Mouse (Mus musculus) cerebellum, adult 9-11 months (tissue): ENCODE measurements at regions not wholly inside any gene's neighbourhood (a gene's known extent, or its start where the extent isn't known, plus 50 kb on each side); places are given as distances from the start of the nearest gene placed in this dataset.
A peak's percentile ranks its signal among the peaks of the same experiment; 100 is the strongest.
"Not testable (repeated sequence)": the region's sequence is repeated elsewhere in the genome, so short reads cannot be mapped to it uniquely, and the experiment has no call there.

Experiments used
- DNase-seq: peaks from one replicate; pipeline ENCODE4 v3.0.0; 2022

DNA sequence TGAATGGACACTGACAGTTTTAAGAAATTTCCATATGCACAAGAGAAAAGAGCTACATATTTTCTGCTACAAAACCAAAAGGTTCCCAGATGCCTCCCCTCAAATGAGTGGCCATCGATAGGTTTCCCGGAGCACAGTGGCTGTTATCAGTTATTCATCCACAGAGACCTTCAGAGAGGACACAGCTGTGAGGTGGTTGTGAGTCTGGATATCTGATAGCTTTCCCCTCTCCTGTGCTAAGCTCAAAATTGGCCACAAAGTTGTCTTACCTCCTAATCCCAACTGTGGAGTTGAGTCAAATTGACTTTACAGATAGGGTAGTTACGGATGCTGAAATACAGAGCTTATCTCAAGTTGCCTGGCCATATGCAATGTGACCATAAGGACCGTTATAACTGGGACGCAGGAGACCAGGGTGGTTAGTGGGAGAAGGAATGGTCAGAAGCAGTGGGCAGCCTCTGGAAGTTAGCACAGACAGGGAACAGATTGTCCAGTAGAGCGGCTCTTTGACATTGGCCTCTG lies 93.3 kb upstream of the Zfp706 start:
- DNase-seq: no peak

DNA sequence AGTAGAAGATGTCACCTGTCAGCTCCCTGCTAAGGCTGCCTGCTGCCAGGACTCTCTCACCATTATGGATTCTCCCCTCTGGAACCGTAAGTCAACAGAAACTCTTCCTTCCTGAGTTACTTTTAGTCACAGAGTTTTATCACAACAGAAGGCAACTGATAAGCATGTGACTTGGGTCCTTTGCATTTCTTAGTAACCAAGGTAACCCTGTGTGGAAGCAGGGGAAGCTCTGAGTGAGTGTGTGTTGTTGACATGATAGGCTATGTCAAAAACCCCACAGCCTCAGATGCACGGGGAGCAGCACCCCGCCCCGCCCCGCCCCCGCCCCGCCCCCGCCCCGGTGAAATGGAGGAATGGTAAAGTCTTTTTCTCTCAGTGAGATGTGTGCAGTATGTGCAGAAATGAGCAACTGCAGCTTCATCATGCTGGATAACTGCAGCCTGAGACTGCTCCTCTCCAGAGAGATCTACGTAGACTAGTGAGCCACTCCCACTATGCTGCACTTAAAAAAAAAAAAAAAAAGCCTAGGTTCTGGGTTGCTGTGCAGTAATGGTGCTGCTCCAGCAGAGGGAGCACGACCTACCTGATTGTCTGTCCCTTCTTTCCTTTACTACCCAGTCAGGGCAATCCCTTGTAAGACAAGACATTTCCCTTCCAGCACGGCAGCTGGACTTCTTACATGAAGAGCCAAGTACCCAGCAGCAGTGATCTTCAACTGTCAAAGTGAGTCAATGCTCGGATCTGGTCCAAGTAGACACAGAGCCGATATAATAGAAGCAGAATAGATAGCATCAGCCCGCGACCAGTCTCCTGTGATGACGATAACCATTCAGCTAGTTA lies 92.6 kb upstream of the Zfp706 start:
- peak; percentile 65 for DNase-seq

DNA sequence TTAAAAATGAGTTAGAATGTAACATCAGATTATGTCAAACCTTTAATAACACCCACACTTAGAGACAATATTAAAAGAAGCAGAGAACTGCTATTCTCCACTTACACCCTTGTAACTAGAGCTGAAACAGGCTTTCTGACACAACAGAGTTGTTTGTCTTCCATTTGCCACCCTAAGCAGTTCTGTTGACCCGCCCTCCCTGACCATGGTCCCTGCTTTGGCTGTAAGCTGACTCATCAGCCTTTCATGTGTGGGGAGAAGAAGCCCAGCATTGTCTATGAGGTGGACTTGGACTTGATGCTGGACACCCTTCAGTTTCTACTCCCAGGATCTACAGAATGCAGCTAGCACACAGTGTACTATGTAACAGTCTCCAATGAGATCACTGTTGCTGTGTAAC lies 91.6 kb upstream of the Zfp706 start:
- no peak for DNase-seq

DNA sequence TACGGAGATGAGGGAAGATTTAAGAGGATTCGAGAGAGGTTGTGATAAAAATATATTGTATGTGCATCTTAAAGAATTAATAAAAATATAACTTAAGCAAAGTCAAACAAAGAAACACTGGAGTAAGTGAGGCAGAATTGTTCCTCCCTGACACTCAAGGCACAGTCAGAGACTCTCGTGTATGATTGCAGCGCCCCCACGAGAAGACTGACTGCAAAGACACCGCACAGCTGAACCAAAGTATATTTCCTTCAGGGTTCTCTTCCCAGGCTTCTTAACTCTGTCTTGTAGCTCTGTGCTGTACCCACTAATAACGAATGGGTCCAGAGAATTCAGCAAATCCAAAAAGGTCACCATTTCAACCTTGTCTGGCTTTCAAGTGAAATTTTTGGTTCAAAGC lies 89.9 kb upstream of the Zfp706 start:
- DNase-seq: no peak

DNA sequence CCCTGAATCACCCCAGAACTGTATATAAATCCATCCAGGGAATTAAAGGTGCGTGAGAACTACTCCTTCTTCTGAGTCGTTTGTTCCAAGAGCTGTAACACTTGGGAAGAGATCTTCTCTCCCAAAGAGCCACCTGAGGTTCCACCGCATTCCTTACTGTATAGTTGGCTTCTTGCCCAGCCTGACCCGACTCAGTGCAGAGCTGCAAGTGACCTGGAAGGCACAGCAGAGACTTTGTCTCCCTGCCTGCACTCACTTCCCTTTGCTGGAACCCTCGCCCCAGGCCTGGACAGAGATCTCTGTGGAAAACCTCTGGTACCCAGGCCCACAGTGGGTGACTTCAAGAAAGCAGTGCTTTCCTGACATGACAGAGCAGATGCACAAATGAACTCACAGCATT lies 83.6 kb upstream of the Zfp706 start:
- DNase-seq: not testable (repeated sequence)

DNA sequence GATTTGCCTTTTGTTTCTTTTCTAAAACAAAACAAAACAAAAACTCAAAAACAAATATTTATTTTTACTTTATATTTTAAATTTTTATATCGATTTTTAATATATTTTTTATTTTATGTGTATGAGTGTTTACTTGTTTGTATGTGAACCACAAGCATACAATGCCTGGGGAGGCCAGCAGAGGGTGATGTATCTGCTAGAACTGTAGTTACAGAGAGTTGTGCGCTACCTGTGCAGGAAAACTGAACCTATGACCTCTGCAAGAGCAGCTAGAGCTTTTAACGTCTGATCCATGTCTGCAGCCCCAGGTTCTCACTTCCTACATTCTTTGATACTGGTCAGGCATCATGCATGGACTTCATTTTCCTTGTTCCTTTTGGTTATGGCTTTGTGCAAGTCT lies 76.2 kb upstream of the Zfp706 start:
- no peak for DNase-seq

DNA sequence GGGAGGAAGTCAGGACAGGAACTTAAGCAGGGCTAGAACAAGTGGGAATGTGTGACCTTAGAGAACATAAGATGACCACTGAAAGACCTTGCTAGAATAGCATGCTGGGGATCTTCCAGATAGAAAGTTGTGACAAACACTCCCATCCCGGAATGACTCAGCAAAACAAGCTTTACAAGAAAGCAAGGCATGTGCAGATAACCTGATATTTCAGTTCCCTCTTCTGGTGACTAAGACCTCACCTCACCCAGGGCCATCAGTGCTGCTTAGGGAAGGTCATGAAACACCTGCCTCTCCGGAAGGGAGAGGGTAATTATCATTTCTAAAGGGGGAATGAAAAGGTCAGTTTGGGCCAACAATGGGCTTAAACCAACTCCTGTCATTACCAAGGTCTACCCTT lies 74.3 kb upstream of the Zfp706 start:
- DNase-seq: no peak

DNA sequence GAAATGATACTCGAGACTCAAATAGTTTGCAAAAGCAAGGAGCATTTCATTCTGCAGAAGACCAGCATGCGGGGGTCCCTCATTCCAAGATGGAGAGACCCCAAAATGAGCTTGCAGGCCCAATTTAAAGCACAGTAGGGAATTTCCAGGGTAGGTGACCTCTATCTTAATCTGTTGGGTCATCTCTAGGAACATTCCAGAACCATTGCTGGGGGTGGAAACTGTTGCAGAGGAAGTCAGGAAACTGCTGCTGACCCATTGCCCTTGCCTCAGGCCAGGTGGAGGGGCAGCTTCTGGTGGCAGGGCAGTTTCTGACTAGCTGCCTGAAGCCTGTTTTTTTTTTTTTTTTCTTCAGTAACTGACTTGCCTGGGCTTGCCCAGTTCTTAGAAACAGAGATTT lies 73.4 kb upstream of the Zfp706 start:
- no peak for DNase-seq

DNA sequence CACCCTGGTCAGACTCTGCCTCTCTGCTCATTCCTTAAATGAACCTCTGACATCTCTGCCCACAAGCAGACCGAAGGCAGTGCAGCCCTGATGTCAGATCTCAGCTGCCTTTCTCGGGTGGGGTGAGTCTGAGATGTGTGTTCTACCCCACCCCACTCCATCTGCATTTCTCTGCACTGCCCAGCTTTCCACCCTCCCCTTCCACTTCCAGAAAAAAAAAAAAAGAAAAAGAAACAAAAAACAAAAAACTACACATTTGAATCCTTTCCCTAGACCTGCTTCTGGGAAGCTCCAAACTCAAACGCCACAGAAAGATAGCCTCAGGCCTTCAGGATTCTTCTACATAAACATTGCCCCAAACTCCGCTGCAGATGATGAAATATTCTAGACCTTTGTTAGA lies 72.8 kb upstream of the Zfp706 start:
- no peak for DNase-seq

DNA sequence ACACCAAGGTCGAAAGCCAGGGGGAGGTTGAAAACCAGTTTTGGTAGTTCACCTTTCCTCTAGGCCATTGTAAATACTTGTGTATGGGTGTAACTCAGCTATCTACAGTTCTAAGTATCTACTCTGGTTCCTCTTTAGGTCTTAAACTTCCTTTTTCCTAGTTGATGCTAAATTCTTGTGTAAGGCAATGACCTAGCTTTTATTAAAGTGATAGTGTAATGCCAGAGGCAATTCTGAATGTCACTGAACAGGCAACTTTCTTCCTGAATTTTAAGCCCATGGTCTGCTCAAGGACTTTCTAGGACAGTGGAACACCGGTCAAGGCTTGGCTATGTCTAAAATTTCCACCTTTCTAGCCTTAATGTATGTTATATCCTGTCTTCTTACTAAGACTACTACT lies 66.6 kb upstream of the Zfp706 start:
- DNase-seq: not testable (repeated sequence)

DNA sequence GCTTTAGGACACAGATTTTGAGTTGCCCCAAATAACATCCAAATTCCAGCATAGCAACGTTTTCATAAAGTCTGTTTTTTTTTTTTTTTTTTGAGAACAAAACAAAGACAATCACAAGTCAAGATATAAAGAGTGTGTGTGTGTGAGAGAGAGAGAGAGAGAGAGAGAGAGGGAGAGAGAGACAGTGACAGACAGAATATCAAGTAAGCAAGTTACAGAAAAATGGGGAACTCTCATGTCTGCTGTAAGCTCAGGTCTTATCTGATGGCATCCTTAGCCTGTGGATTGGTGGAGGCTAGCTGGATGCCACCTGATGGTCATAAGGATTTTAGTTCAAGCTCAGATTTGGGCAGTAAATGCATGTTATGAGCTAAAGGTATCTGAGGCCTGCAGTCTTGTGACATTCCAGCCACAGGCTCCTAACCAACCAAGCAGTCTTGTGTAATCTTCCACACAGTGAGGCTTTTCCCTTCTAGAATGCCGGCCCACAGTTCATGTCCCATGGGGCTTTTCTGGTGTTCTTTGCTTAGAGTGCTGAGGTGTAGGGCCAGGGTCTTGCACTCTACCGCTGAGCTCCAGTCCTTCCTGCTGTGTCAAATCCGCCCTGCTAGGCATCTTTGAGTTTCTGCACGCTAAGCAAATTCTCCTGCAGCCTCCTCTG lies 64.8 kb upstream of the Zfp706 start:
- DNase-seq: no peak

DNA sequence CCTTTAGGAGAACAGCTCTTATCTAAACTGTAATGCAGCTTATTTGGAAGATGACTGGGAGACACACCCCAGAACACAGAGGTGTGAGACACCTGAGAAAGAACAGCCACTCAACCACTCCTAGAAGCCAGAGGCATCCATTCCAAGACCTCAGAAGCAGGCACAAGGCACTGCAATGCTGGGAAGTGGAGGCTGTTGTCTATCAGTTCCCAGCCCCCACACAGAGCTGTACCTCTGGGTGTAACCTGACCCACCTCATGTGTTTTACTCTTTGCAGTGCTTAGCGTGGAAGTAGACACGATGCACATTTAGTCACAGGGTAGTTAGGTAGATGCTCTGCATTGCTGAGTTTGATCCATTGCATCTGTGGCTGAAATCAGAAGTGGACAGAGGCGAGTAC lies 62.6 kb upstream of the Zfp706 start:
- no peak for DNase-seq

DNA sequence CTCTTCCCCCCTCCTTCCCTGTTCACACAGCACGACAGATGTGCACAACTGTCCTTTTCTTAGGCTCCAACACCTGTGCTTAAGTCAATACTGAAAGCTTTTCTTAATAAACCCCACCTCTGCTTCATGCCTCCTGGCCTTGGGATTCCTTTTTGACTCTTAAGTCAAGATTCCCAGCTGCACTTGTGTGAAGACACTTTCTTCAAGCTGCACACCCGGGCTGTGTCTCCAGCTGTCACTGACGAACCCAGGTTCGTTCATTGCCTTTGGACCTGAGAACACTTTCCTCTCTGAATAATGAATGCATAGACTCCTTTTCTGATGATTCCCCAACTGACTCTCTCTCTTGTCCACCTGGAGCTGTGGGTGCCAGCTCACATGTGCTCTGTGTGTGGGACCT lies 59.8 kb upstream of the Zfp706 start:
- DNase-seq: no peak

DNA sequence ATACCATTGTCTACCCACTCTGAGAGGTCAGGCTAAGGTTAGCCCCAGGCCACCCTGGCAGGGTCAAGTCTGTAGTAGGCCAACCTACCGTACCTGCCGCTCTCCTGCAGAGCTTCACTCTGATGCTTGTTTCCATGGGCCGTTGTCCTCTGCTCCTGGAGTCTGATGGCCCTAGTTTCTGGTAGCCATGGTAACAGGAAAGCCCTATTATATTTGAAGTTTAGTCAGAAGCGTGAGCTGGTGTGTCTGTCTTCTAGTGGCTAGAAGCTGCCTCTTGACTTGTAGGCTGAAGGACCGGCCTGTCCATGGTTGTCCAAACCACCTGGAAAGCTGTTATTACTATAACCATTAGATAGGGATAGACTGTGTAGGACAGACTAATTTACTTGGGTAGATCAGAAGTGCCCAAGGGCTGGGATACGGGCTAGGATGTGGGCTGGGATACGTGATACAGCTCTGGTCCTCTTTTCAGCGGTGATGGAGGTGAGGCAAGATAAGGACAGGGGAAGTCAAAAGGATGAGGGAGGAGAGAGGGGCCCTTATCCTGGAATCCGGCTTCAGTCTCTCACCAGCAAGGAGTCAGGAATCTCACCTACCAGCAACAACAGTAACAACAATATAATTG lies 58.5 kb upstream of the Zfp706 start:
- no peak for DNase-seq

DNA sequence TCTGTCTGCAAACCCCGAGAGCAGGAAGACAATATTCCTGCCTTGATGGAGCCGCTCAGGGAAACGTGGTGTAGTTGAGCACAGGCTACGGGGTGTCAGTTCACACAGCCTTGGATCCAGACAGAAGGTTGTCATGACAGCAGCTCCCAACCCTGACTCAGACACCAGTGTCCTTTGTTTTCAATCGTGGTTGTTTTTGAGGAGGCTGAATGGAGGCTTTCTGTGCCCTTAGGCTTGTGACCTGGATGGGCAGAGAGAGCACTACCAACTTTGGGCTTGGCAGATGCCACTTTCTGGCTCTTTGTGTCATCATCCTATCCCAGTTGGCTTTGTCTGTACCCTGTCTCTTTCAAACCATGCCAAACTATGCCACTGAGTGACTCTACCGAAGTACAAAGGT lies 57.8 kb upstream of the Zfp706 start:
- peak; percentile 27 for DNase-seq

DNA sequence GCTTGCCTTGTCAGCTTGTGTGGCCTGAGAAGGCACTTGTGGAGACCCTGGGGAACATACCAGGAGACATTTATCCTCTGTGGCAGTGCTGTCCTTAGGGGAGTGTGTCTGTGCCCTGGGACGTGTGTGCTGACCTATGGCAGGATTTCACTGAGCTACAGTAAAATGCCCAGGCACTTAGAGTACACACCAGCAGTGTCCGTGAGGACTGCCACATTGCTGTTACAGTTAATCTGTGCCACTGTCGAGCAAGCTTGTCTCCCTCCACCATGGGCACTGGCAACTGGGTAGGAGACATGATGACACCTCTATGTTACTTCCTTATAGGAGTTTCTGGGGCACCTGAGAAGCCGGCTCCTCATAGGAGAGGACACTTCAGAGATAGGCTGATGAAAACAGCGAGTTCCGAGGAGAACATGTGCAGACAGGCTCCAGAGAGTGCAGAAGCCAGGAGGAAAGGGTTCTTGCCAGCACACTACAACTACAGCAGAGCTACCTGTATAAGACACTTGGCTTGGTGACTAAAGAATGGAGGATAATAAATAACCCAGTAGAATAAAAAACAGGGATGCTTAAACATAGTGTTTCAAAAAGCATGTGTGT lies 56.3 kb upstream of the Zfp706 start:
- no peak for DNase-seq

DNA sequence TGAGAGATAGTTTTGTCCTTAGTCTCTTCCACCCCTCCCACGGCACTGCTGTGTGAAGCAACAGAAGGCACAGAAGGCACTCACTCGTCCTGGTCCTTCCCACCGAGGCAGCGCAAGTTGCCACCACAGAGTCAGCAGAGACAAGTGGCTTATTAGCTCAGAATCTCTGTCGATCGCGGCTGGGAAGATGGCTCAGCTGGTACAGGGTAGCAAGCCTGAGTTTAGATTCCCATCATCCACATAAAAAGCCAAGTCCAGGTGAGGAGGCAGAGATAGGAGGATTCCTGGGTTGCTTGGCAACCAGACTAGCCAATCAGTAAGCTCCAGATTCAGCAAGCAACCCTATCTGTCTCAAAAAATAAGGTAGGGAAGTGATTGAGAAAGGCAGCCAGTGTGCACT lies 55.0 kb upstream of the Zfp706 start:
- no peak for DNase-seq

DNA sequence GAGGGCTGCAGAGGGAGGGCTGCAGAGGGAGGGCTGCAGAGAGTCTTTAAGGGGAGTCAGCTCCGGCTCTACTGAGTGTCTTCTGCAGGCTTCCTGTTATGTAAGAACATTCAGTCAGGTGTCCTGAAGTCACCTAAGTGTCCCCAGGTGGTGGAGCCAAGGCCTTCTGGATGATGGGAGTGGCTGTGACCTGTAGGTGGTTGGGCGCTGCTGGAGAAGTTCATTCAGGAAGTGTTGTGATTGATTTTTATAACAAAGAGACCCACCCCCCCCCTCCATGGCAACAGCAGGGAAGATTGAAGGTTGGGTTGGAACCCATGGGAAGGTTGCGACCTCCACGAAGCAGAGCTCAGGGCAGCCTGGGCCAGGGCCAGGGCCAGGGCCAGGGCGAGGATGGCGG lies 53.9 kb upstream of the Zfp706 start:
- no peak for DNase-seq

DNA sequence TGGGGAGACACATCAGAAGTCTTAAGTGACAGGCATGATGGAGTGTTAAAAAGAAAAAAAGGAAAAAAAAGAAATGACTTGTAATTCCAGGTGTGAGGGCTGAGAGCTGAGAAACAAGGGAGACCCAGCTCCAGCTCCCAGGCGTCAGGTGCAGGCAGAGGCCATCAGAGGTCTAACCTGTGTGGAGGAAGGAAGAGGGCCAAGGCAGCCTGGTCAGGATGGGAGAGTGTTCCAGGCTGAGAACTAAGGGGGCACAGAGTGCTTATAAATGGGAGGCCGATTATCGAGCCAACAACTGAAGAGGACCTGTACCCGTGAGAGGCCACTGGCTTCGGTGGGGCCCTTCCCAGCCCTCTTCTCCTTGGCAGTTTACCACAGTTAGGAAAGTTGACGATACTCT lies 53.3 kb upstream of the Zfp706 start:
- DNase-seq: no peak
